Mouse (Mus musculus): Measurements from ENCODE around the gene Pheta2.

Gene Pheta2

DNA sequence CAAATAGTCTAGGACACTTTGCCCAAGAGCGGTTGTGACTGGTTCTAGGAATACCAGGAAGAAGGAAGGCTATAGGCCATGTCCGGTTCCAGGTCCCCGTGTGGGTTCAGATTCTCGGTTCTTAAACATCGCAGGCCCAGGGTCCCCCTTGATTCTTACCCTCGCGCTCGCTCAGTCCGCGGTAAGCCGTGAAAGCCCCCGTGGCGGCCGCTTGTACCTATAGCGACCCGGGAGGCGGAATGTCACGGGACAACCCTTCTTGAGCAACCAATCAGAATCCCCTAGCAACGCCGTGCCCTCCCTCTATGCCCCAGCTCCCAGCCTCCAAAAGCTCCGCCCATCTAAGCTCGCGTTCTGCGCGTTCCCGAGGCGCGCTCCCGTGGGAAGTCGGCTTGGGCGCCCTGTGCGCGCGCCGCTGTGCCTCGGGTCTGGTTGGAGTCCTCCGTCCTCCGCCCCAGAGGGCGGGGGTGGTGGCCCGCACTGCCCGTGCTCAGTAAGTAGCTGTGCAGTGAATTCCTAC lies at the start of gene Pheta2, which contains the start of the genes Naga and Smdt1:
Gene Pheta2 (plus strand): TSS at position 350 of the 520 bp plus-strand sequence.
Gene Naga (minus strand): TSS at position 333 of the 520 bp plus-strand sequence.
Gene Smdt1 (plus strand): TSS at position 367 of the 520 bp plus-strand sequence.
- DNase-seq (ENCODE audit: low read depth, low spot score) = peak; percentile 86

DNA sequence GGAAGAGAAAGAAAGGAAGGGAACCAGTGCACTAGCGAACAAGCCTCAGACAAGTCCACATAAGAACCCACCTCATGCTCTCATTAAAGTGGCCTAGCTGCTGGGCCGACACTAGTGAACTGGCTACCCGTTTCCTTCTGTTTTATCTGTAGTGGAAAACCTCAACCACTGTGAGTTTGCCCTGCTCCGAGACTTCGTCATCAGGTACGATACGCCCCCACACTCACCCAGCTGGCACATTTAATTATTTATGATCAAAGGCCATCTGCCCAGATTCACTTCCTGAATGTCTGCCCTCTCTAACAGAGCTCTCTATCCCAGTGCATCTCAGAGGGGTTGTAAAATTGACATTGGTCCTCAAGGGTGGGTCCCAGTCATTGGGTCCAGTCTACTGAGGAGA lies 48.5 kb upstream of the Pheta2 start:
- no peak for DNase-seq (ENCODE audit: low read depth, low spot score)

DNA sequence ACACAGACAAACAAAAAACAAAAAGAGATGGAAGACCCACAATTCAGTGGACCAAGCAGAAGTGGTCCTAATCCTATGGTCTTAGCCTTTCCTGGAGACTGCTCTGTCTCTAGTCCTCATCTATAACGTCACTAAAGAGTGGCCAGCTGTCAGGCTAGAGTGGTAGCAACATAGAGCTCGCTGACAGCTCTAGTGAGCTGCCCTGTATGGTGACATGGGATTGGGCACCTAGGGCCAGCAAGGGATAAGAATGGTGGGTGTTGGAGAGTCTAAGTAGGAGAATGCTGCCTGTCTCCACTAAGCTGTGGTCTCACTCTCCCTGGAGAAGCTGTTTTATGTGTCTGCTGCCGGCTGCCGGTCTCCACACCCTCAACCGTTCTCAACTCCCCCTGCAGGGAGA lies 45.9 kb upstream of the Pheta2 start:
- no peak for DNase-seq (ENCODE audit: low read depth, low spot score)

DNA sequence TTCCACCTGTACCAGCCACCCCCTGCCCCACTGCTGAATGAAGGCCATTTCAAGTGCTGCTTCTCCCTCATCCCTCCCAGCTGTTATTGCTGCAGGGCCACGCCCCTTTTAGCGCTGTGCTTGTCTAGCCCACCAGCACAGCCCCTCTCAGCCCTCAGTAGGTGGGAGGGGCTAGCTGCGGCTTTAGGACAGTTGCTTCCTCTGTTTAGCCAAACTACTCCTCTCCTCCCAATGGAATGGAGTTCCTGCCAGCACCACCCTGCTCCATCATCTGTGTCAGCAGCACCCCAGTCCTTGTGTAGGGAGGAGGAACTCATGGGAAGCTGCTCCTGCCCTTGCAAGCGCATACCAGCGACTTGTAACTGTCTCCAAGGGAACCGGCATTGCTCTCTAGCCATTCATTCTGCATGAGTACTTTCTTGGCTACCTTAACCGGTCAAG lies 45.5 kb upstream of the Pheta2 start:
- DNase-seq (ENCODE audit: low read depth, low spot score) = no peak

DNA sequence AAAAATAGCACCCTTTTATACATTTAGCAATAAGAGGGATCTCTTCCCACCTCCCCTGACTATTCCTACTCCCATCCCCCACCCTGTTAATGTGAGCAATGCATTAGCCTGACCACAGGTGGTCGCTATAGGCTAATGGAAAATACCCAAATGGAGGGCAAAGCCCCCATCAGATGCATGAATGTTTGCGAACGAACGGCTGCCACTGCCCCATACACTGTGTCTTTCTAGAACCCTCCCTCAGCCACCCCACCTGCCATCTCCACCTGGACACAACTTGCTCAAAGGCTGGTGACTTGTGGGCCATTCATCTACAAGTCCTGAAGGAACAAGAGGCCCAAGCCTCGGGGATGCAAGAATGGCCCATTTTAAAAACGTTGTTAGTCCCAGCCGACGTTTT lies 44.7 kb upstream of the Pheta2 start:
- DNase-seq (ENCODE audit: low read depth, low spot score) = no peak

DNA sequence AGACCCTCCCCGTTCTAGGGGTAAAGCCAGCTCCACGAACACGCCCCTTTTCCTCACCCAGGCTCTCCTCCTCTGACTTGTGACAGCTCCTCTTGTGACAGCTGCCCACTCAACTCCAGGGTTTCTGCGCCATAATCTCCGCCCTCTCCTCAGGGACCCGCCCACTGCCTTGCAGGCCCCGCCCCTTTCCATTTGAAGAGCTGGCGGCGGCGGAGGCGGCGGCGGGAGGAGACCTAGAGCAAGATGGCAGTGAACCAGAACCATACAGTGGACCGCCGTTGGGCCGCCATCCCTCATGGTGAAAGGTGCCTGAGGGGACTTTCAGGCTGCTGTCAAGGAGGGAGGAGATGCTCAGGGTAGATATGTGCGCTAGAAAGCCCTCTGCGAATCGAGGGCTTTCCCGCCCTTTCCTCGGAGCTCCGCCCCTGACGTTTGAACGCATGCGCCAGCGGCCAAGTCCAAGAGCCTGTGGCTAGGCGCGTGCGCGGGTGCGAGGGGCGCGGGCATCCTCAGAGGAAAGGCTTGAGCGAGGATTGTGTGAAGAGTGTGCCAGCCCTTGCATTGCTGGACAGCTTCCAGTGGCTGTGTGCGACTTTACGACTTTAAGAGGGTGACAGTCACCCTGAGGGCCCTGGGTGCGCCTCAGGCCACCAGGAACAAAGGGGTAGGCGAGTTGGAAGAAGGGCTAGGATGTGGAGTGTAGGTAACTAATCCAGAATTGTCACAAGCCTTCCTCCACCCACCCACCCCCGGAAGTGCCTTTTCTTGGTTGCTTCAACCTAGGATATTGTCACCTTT lies 39.8 kb upstream of the Pheta2 start, which contains the start of gene Wbp2nl:
Gene Wbp2nl (plus strand): TSS at position 191 of the 798 bp plus-strand sequence.
- no peak for DNase-seq (ENCODE audit: low read depth, low spot score)

DNA sequence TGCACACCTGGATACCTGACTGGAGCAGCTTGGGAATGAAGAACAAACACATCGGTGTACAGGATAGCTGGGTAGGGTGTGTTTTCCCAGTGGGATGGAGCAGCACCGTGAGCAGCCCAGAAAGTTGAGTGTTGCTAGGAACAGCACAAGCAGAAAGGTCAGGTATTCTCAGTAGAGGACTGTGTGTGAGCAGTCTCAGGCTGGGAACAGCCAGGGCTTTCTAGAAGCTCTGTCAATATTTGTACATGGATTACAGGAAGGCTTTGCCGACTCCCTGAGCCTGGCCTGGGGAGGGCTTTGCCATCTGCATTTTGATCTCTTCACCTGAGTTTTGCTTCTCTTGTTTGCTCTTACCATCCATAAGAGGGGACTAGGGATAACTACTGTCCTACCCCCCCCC lies 31.6 kb upstream of the Pheta2 start:
- DNase-seq (ENCODE audit: low read depth, low spot score) = no peak

DNA sequence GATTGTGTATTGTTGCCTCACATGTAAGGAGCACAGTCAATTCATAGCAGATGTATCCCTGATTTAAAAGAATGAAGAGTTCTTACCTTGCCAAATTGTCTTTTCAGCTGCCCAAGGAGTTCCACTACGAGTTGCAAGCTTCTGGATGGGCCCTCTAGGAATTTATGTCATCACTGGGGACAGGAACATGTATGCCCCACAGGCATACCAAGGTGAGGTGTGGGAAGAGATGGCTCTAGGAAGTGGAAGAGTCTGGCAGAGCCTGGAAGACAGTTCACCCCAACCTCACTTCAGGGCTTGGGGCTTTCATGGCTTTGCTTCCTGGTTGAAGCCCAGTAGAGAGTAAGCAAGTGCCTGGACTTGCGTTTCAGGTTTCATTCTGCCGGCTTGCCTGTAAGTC lies 30.3 kb upstream of the Pheta2 start:
- no peak for DNase-seq (ENCODE audit: low read depth, low spot score)

DNA sequence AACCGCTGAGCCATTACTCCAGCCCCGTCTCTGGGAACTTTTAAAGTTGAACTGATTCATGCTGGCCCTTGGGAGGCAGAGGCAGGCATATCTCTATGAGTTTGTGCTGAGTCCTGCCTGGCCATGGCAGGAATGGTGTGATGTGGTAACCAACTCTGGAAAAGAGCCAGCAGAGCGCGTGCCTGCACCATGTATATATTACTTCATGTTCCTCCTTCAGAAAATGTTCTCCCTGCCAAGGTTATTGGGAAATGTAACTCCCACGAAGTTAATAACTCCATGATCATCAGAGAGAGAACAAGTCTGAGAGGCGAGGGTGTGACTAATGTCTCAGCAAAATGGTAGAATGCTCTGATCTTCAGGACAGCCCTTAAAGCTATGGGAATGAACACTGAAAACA lies 20.9 kb upstream of the Pheta2 start:
- no peak for DNase-seq (ENCODE audit: low read depth, low spot score)

DNA sequence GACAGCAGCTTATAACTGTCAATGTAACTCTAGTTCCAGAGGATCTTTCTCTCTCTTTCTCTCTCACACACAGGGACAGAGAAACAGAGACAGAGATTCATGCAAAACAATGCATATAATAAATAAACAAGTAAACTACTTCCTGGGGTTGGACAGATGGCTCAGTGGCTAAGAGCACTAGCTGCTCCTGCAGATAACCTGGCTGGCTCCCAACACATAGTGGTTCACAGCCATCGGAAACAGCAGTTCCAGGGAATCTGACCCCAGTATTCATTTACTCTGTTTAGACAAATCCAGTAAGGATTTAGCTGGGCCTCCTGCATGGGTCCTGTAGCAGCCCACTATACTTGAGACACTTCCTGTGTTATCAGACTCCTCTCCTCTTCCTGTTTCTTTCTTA lies 19.1 kb upstream of the Pheta2 start:
- DNase-seq (ENCODE audit: low read depth, low spot score) = no peak

DNA sequence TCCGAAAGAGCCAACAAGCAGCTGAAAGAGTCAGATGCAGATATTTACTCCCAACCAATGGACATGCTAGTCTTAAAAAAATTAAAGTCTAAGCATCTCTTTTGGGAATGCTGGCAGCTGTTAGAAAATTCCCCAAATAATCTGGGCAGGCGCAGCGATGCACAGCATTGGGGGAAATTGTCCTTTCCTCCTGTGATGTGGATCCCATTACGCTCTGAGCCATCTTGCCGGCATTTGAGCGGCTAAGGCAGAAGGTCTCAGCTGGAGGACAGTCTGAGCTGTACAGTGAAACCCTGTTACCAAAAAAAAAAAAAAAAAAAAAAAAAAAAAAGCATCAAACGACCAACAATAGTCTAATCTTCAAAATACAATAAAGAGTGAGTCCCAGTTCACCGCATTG lies 16.5 kb upstream of the Pheta2 start:
- no peak for DNase-seq (ENCODE audit: low read depth, low spot score)

DNA sequence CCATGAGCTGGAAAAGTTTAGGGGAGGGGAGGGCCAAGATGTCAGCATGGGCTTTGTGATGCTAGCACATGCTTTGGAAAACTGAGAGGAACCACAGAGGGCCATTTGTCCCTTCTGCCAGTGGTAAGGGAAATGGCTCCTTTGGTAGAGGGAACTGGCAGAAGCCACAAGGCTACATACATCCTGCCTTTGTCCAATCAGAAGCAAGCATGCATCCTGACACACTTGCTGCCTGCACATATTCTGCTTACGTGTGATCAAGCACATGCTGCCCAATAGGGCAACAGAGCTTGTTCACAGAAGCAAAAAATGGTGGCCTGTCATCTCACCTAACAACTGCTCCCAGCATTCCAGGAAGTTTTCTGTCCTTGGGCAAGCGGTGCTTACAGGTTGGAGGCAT lies 13.4 kb upstream of the Pheta2 start:
- no peak for DNase-seq (ENCODE audit: low read depth, low spot score)

DNA sequence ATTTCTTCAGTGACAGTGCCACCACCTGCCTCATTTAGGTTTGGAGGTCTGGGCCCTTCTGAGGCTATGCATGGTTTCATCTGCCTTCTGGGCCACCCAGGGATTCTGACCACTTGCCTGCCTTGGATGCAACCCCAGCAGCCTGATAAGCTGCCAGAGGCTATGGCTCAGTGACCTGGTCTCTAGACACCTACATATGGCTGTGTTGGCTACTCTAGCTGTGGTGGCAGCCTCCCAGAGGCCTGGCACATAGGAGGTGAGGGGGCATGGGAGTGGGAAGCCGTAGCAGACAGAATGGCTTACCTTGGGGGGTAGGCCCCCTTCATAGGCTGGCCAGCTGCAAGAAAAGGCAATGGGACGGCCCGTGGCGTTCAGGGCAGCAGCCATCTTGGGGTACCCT lies 3.5 kb upstream of the Pheta2 start:
- DNase-seq (ENCODE audit: low read depth, low spot score) = no peak

DNA sequence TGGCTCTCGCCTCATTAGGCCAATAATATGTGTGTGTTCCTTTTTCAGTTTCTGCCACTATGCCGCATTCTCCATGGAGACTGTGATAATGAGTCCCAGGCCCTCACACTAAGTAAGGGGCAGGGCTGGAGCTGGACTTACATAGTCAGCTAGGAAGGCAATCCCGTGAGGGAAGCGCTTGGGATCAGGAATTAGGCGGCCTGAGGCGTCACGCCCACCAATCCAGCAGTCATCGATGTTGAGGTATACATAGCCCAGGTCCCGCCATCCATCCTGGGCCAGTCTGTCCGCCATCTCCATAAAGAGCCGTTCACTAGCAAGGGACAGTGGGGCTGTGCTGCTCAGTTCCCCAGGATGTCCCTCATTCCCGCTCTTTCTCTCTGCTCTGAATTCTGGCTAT lies 2.1 kb upstream of the Pheta2 start:
- DNase-seq (ENCODE audit: low read depth, low spot score) = no peak

DNA sequence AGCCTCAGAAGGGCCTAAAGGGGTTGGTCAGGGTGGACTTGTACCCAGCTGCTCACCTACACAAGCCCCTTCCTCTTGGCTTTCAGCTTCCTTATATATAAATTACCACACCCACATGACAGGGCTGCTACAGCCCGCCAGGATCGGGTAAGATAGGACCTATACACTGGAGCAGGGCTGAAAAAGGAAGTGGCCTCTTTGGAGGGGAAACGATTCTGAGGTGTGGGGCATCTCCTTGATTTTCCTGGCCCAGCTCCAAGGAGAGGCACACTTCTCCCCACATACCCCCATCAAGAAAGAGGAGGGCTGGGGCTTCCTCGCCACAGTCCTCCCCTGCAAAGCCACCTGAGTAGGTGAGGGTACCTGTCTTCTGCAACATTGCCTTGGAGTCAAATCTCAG lies 867 bp upstream of the Pheta2 start:
- DNase-seq (ENCODE audit: low read depth, low spot score) = no peak

DNA sequence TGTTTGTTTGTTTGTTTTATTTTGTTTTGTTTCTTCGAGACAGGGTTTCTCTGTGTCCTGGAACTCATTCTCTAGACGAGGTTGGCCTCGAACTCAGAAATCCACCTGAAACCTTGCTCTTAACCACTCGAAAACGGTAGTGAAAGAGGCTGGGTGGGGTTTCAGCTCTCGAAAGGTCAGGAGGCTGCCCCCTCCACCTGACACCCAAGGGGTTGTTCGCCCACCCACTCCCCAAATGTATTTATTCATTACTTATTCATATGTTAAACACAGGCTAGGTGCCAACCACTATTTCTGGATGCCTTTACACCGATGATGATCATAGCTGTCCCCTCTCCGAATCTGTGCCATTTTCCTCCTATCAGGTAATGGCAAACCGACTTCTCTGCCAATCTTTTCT lies 408 bp downstream of the Pheta2 start:
- no peak for DNase-seq (ENCODE audit: low read depth, low spot score)

DNA sequence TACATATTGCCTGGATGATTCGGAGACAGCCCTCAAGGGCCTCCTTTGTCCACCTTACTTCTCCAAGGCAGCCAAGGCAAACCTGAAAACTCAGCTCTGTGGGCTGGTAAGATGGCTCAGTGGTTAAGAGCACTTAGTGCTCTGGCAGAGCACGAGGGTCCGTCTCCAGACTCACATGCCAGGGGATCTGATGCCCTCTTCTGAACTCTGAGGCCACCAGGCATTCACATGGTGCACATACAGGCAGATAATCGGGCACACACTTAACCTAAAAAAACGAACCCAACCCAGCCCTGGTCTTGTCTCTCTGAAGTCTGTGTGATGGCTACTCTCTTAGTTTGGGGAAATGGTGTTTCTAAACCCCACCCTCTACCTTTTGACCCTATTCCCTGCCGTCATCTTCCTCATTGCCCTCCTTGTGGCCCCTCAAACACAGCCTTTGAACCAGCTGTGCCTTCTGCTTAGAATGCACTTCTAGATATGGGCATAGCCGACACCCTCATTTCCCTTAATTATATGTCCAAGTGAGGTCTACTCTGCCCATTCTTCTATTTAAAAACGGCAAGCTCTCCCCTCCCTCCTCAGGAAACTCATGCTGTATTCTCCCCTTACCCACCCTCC lies 1.0 kb downstream of the Pheta2 start:
- DNase-seq (ENCODE audit: low read depth, low spot score) = no peak

DNA sequence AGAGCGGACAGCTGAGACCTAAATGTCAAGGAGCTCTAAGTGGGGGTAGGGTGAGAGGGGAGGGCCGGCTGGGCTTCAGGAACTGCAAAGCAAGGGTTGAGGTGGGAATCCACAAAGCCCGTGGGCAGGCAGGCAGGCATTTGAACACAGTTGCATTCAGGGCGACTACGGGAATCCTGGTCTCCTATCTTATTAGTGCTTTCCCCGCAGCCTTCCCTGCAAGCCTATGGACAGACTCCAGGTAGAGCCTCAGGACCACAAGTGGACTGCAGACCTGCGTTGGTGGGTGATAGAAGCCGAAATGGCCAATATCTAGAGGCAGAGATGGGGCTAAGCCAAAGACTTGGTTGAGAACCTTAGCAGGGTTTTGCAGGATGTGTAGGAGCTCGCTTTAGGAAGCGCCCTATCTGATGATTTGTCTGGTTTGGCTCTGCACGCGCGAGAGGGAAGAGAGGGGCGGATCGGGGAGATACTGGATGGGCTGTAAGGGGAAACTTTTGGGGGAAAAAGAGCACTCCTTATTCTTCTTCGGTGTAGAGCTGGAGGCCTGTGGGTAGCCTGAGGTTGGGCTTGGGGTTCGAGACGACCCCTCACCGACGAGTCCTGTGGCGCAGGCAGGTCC lies 1.8 kb downstream of the Pheta2 start:
- no peak for DNase-seq (ENCODE audit: low read depth, low spot score)

DNA sequence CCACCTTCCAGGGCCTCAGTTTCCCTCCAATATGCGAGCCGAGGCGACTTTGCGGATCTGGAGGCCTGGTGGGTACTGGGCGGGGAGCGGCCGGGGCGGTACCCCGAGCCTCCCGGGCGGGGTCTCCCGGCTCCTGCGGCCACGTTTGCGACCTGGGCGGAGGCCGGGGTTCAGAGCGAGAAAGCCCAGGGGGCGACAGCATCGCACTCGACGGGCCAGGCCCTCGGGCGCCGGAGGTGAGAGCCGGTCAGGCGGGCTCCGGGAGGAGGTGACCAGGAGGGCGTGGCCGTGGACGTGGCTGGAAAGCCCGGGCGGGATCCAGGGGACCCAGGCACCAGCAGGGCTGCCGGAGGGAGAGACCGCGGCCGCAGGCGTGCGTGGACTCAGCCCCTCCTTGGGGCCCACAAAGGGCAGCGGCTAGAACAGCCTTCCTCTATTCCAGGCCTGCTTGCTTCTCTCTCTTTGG lies 2.3 kb downstream of the Pheta2 start:
- DNase-seq (ENCODE audit: low read depth, low spot score) = no peak

DNA sequence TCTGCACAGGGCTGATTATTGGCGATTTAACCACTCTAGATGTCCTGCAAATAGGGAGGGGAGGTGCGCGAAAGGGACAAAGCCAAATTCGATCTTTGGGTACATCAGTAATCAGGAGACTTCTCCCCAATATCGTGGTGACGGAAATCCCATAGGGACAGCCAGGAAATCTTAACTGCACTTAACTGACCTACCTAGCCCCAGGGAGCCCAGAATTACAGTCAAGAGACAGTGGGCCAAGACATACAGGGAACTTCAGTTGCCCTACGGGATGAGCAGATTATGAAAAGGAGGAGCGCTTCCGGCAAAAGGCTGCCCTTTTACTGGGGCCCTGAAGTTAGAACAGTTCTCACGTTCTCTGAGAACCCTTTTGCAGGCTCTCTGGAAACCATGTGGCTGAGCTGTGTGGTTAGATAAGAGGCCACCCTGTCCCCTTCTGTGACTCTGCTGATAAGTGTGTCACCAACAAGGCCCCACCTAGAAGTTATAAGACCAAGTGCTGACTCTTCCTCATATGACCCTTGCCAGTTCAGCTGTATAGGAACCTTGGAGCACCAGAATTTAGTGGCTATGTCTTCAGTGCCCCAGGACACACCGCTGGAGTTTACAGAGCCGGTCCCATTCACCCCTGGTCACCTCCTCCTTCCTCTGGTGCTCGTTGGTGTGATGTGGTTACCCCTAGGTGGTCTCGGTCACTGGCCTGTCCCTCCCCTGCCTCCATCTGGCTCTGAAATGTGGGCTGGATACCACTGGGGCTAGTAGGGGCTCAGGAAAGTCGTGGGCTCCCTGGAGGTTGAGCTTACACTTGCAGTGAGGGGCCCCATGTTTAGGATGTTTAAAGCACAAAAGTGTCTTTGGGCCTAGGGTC lies 3.2 kb downstream of the Pheta2 start:
- DNase-seq (ENCODE audit: low read depth, low spot score) = no peak

DNA sequence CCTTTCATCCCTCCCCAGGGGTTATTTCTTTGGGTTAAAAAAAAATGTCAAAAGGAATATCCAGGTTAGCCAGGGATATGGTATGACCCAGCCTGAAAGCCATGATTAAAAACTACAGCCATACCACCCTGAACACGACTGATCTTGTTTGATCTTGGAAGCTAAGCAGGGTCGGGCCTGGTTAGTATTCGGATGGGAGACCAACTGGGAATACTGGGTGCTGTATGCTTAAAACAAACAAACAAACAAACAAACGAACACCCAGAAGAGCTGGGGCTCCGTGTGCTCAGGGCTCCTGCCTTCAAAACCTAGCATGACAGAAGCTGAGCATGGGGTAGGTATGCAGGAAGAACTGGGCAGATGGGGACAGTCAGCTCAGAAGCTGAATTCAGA lies 3.8 kb downstream of the Pheta2 start:
- no peak for DNase-seq (ENCODE audit: low read depth, low spot score)

Data from brain, embryonic 18.5 days (tissue).